Mouse (Mus musculus): ENCODE results near the gene Gm10230.
"Not testable (repeated sequence)": the region's sequence is repeated elsewhere in the genome, so short reads cannot be mapped to it uniquely, and the experiment has no call there.

Gene Gm10230

DNA sequence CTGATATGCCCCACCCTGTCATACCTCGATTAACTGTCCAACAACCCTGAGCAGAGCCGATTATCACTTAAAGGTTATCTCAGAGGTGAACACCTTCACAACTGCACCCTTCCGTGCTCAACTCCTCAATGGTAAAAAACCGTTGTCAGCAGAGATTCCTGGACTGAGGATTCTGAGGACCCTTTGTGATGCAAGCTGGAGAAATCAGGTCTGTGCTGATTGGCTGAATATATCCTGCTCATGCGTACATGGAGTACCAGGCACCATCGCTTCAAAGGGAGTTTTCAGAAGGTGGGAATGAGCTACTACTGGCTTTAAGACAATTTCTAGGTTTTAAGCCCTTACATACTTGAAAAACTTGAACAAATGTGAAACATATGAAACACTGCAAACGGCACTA, at the start of gene Gm10230:
Gm10230 (minus strand) TSS at position 101 of the 400 bp plus-strand sequence.
- DNase-seq, result not testable (repeated sequence)

Data from heart, adult 11 months (tissue).